Mouse (Mus musculus) heart, adult 2 months (tissue): ENCODE measurements at regions not wholly inside any gene's neighbourhood (a gene's known extent, or its start where the extent isn't known, plus 50 kb on each side); places are given as distances from the start of the nearest gene placed in this dataset.

Experiments used
- DNase-seq, 2 experiments: peaks; one replicate each; pipeline ENCODE4 v3.0.0; 2021
- H3K27ac ChIP-seq: fragments of 200-600 bp; 2 replicates; pipeline ENCODE4 v1.8.1; 2022
- H3K27me3 ChIP-seq: fragments of 200-500 bp; 2 replicates; pipeline ENCODE4 v1.6.1; 2012; ENCODE audit warnings: mild to moderate bottlenecking, low read length, inconsistent platforms, mixed read lengths; ENCODE audit not compliant: control insufficient read depth, insufficient read depth
- H3K36me3 ChIP-seq: fragments of 200-500 bp; 2 replicates; pipeline ENCODE4 v1.6.1; 2012; ENCODE audit warnings: low read length, inconsistent platforms; ENCODE audit not compliant: control insufficient read depth, insufficient read depth
- H3K4me1 ChIP-seq: fragments of 200-500 bp; 2 replicates; pipeline ENCODE4 v1.6.1; 2011; ENCODE audit warnings: low read length; ENCODE audit not compliant: control insufficient read depth, insufficient read depth
- H3K4me3 ChIP-seq: fragments of 200-600 bp; 2 replicates; pipeline ENCODE4 v1.8.1; 2022
- H3K79me2 ChIP-seq: fragments of 200-500 bp; replicated peaks from 2 replicates; pipeline ENCODE4 v1.6.1; 2012; ENCODE audit warnings: mild to moderate bottlenecking, inconsistent platforms, low read length, moderate library complexity, mixed read lengths; ENCODE audit not compliant: control insufficient read depth, insufficient read depth
- H3K9ac ChIP-seq: fragments of 200-500 bp; 2 replicates; pipeline ENCODE4 v1.6.1; 2012; ENCODE audit warnings: low read depth, mild to moderate bottlenecking, control low read depth, inconsistent platforms, low read length, mixed read lengths
- CTCF ChIP-seq: fragments of 200-600 bp; IDR thresholded peaks from 2 replicates; pipeline ENCODE4 v1.8.1; 2022; ENCODE audit warnings: antibody characterized with exemption, mild to moderate bottlenecking, moderate library complexity
- EP300 ChIP-seq: fragments of 200-500 bp; IDR thresholded peaks from 2 replicates; pipeline ENCODE4 v1.6.1; 2011; ENCODE audit warnings: low read depth, low read length, control low read depth; ENCODE audit not compliant: insufficient read depth
- POLR2A ChIP-seq: fragments of 200-500 bp; IDR thresholded peaks from 2 replicates; pipeline ENCODE4 v1.6.1; 2011; ENCODE audit warnings: mild to moderate bottlenecking, low read depth, low read length, control low read depth; ENCODE audit not compliant: insufficient read depth
- WGBS: fragments of 180-500 bp; shearing (Covaris S2); methylation state at CpG from one replicate; pipeline ENCODE4 v1.1.7; 2018; 5-methylcytosine and 5-hydroxymethylcytosine counted together
- intact Hi-C: fragments of 180-260 bp; cut with DNase I; formaldehyde crosslinking; loops from one replicate; pipeline ENCODE4 v1.15.1; 2025

DNA sequence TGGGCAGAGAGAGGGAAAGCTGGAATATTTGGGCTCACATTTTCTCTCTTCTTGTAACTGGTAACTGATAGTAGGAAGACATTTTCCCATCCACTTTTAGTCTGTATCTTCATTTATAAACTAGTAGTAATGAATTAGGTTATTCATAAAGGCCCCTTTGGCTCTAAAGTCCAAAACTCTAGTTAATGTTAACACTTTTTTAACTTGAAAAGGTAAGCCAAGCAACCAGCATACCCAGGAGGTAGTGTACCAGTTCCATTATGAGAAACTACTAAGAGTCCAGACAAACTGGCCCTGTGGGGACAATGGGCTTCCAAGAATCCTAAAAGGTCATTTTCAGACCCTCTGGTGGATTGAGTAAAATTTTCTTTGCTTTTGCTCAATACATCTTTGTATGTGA is 468.4 kb upstream of the Pappa start:
- DNase-seq: no peak
- Histone ChIP-seq H3K36me3 (no peaks in the 10 kb centered on the region), H3K4me1 (no peaks in the 10 kb centered on the region), H3K9ac (no peak overlapping the region), H3K79me2 (no peaks in the 10 kb centered on the region), H3K4me3 (no peak overlapping the region), H3K27ac (no peak overlapping the region), H3K27me3 (no peaks in the 10 kb centered on the region)
- TF ChIP-seq CTCF: no peak
- no peak for TF ChIP-seq EP300
- TF ChIP-seq POLR2A: no peak
- intact Hi-C loops: no loop called here

DNA sequence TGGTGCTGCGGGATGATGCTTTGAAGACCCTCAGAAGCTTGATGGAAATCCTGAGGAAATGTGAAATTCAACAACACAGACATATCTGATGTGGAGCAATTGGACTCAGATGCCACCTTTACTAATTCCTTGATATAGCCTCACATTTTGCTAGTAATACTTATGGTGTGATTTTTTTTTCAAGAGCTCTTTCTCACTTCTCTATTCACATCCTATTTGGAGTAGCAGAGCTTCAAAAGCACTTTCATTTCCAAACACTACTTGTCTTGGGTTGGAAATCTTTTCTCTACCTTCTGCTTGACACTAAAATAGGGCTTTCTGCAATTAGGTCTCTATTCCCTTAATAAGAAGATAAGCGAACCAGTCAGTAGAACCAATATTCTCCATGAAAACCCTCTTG is 460.3 kb upstream of the Pappa start:
- intact Hi-C loops: no loop called here
- Histone ChIP-seq H3K4me1 (no peaks in the 10 kb centered on the region), H3K36me3 (no peaks in the 10 kb centered on the region), H3K79me2 (no peaks in the 10 kb centered on the region), H3K27ac (no peak overlapping the region), H3K9ac (no peak overlapping the region), H3K27me3 (no peaks in the 10 kb centered on the region), H3K4me3 (no peak overlapping the region)
- WGBS: 75% methylated on average over 2 of the region's 2 CpGs
- TF ChIP-seq CTCF: no peak
- no peak for TF ChIP-seq EP300
- TF ChIP-seq POLR2A: no peak
- no peak for DNase-seq

DNA sequence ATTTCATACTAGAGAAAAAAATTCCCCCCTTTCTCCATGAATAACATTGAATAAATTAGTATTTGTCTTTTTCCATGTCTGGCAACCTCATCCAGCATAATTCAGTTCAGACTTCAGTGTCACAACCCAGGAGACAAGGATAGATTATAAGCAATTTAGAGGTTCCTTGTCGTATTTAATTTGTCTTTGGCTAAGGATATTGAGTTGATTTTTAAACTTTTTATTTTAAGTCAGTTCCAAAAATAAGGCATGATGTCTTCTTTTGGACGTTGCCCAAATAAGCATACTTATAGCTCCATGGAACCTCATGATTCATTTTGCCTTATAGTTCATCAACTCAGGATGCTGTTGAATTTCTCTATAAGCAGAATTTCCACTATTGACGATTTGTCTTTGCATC is 456.0 kb upstream of the Pappa start:
- TF ChIP-seq CTCF (no peak), POLR2A (no peak), EP300 (no peak)
- Histone ChIP-seq H3K4me1 (no peaks in the 10 kb centered on the region), H3K36me3 (no peaks in the 10 kb centered on the region), H3K79me2 (no peaks in the 10 kb centered on the region), H3K27me3 (no peaks in the 10 kb centered on the region), H3K27ac (no peak overlapping the region), H3K4me3 (no peak overlapping the region), H3K9ac (no peak overlapping the region)
- DNase-seq: no peak
- intact Hi-C loops: no loop called here
- 59% methylated on average over 3 of the region's 3 CpGs for WGBS

DNA sequence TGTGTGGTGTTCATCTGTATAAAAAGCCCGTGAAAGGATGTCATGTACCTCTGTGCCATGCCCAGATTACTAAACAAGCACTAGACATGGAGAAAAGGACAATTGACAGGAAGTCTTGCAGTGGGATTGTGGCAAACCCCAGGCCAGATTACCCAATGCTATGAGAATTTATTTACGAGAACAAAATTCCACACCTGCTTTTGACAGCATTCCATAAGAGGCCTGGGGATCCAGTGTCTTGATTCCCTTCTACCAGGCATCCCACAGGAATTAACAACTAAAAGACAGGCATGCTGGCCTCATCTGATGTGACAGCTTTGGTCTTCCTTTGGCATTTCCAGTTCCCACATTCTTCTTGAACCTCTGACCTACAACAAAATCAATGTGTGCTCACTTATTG is 454.3 kb upstream of the Pappa start:
- H3K4me1 ChIP-seq: no peaks in the 10 kb centered on the region
- H3K79me2 ChIP-seq: no peaks in the 10 kb centered on the region
- no peak for DNase-seq
- intact Hi-C loops: no loop called here
- TF ChIP-seq POLR2A: no peak
- TF ChIP-seq EP300: no peak
- TF ChIP-seq CTCF: no peak
- WGBS: 43% methylated on average over 2 of the region's 2 CpGs
- H3K27ac ChIP-seq: no peak overlapping the region
- H3K9ac ChIP-seq: no peak overlapping the region
- no peak overlapping the region for H3K4me3 ChIP-seq
- no peaks in the 10 kb centered on the region for H3K27me3 ChIP-seq
- H3K36me3 ChIP-seq: no peaks in the 10 kb centered on the region

DNA sequence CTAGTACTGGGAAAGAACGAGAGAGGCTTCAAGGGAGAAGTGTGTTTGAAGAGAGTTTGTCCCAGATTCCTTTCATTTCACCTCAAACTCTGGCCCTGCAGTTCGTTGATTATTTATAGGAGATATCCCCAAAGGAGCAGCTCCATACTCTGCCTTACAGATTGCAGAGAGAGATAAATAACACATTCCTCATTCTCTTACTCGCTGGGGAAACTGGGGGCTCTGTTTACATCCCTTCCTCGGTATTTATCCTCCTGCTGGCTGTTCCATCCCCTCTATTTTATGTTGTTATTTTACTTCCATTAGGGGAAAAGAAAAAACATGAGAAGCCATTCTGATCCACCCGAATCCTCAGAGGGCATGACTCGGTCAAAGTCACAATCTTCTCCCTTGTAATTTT is 447.5 kb upstream of the Pappa start:
- no peak overlapping the region for H3K4me3 ChIP-seq
- no peaks in the 10 kb centered on the region for H3K27me3 ChIP-seq
- H3K4me1 ChIP-seq: no peaks in the 10 kb centered on the region
- no peak for DNase-seq
- intact Hi-C loops: no loop called here
- TF ChIP-seq EP300 (no peak), POLR2A (no peak)
- no peaks in the 10 kb centered on the region for H3K79me2 ChIP-seq
- H3K36me3 ChIP-seq: no peaks in the 10 kb centered on the region
- H3K9ac ChIP-seq: no peak overlapping the region
- 46% methylated on average over 6 of the region's 6 CpGs for WGBS
- H3K27ac ChIP-seq: no peak overlapping the region

DNA sequence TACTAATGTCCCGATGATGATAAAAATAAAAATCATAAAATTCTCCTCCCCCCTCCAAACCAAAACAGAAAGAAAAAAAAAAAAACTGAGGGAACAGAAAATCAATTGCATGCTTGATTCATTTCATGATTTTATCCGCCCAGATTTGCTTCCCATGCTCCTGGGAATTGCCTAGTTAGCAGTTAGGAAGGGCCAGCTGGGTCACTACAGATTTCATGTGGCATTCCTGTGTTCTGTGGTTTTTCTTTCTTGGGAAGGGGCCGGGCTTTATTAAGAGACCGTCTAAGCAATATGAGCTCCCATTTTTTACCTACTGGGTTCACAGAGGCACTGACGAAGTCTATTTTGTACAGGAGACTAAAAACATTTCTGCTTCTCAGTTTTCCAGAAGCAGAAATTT is 447.1 kb upstream of the Pappa start:
- intact Hi-C loops: no loop called here
- 64% methylated on average over 5 of the region's 5 CpGs for WGBS
- no peak for DNase-seq
- no peak overlapping the region for H3K9ac ChIP-seq
- H3K27me3 ChIP-seq: no peaks in the 10 kb centered on the region
- H3K4me1 ChIP-seq: no peaks in the 10 kb centered on the region
- no peaks in the 10 kb centered on the region for H3K36me3 ChIP-seq
- TF ChIP-seq POLR2A (no peak), CTCF (no peak), EP300 (no peak)
- H3K4me3 ChIP-seq: no peak overlapping the region
- no peak overlapping the region for H3K27ac ChIP-seq
- no peaks in the 10 kb centered on the region for H3K79me2 ChIP-seq
